ENCODE assay signal across 9 mouse cellular contexts in genomic region chr14:75197027-75197426, GRCm38 (mm10). TPM values are rescaled to one million over a fixed set of nuclear protein-coding genes. Genes with fewer than 3 reads are reported as not detected.
DNase-seq lines count a peak whose midpoint lies in the region; ATAC-seq and TF ChIP-seq lines count a peak whose summit lies in the region.
"Had no signal": no experiment of that assay in that cellular context is flagged by ENCODE, and none has a peak within 500 bp of the region (broad histone marks: within the 10 kb centered on the region; RNA-seq: fewer than 3 reads in every experiment).

No protein-coding gene starts in this region.

- no peak for TF ChIP-seq POLR2A in heart, adult 2 months (IDR thresholded peaks at IDR 0.05; ENCODE audit: insufficient read depth, low read depth, low read length)
- TF ChIP-seq POLR2A in brain, embryonic 14.5 days (IDR thresholded peaks at IDR 0.05; ENCODE audit: borderline replicate concordance, extremely low read depth, insufficient read depth, insufficient read length, poor library complexity, severe bottlenecking), result no peak

- intact Hi-C loops in heart, adult 2 months (cut with DNase I), result loop anchor here (5.0 to 10.0 kb wide), 4 partner anchors 70 to 568 kb away; no protein-coding TSS in a partner anchor

- H3K36me3 ChIP-seq in heart, adult 2 months (ENCODE audit: control insufficient read depth, insufficient read depth, low read length), result no peaks in the 10 kb centered on the region
- H3K36me3 ChIP-seq in heart, embryonic 11.5 days (ENCODE audit: control insufficient read depth, insufficient read depth, low read length), result no peaks in the 10 kb centered on the region

- no peaks in the 10 kb centered on the region for H3K79me2 ChIP-seq in heart, adult 2 months (replicated peaks; ENCODE audit: control insufficient read depth, insufficient read depth, low read length)

- no peak overlapping the region for H3K9ac ChIP-seq in heart, adult 2 months (ENCODE audit: low read depth, low read length)
- H3K9ac ChIP-seq in heart, embryonic 11.5 days (ENCODE audit: low read depth, low read length), result no peak overlapping the region
- H3K9ac ChIP-seq: stomach, embryonic 15.5 days had no signal

- H3K27ac ChIP-seq in heart, adult 2 months, result no peak overlapping the region
- H3K27ac ChIP-seq in heart, embryonic 11.5 days (ENCODE audit: low read depth, low read length), result no peak overlapping the region
- H3K27ac ChIP-seq: stomach, embryonic 15.5 days had no signal

- WGBS in heart, adult 2 months, result 45% methylated on average over 5 of the region's 5 CpGs
- 44% methylated on average over 5 of the region's 5 CpGs for WGBS in heart, embryonic 11.5 days (ENCODE audit: insufficient replicate concordance)

- ATAC-seq in heart, embryonic 11.5 days (replicated peaks; ENCODE audit: insufficient number of reproducible peaks, low FRiP score, low TSS enrichment), result no peak
- peak; percentile 77; the same call in 1 of the 2 replicates for ATAC-seq in erythroblast, adult 5-6 weeks (replicated peaks; ENCODE audit: low FRiP score, poor library complexity, severe bottlenecking)
- peak; percentile 20; the same call in 1 of the 2 replicates for ATAC-seq in megakaryocyte, adult 5-6 weeks (ENCODE audit: poor library complexity, severe bottlenecking)

- DNase-seq in heart, adult 2 months, result no peak
- peak; percentile 88 for DNase-seq in CD4-positive, CD25-positive, alpha-beta regulatory T cell, adult 2 months (ENCODE audit: low read depth, low spot score)
- DNase-seq in brain, embryonic 14.5 days (ENCODE audit: low read depth), result peak; percentile 88
- peak; percentile 55 for DNase-seq in layer of hippocampus, adult 9-10 months (ENCODE audit: low spot score)
- DNase-seq in testis, postnatal 14 days (ENCODE audit: low spot score), result peak; percentile 14

- no peaks in the 10 kb centered on the region for H3K27me3 ChIP-seq in heart, adult 2 months (ENCODE audit: control insufficient read depth, insufficient read depth, low read length)
- H3K27me3 ChIP-seq in heart, embryonic 11.5 days (ENCODE audit: control insufficient read depth, insufficient read depth, low read length), result no peaks in the 10 kb centered on the region
- H3K27me3 ChIP-seq: stomach, embryonic 15.5 days had no signal

- no peak for TF ChIP-seq EP300 in heart, adult 2 months (IDR thresholded peaks at IDR 0.05; ENCODE audit: insufficient read depth, low read depth, low read length)

- H3K4me3 ChIP-seq in heart, adult 2 months, result no peak overlapping the region
- no peak overlapping the region for H3K4me3 ChIP-seq in heart, embryonic 11.5 days (ENCODE audit: low read depth, low read length)
- H3K4me3 ChIP-seq: stomach, embryonic 15.5 days had no signal

- no peaks in the 10 kb centered on the region for H3K9me3 ChIP-seq in heart, embryonic 11.5 days (replicated peaks; ENCODE audit: control insufficient read depth, low read length)
- H3K9me3 ChIP-seq: stomach, embryonic 15.5 days had no signal

- no peak overlapping the region for H3K4me2 ChIP-seq in heart, embryonic 11.5 days
- H3K4me2 ChIP-seq: stomach, embryonic 15.5 days had no signal

- peak; percentile 94 for TF ChIP-seq CTCF in heart, adult 2 months (IDR thresholded peaks at IDR 0.05)
- TF ChIP-seq CTCF in brain, embryonic 14.5 days (IDR thresholded peaks at IDR 0.05; ENCODE audit: borderline replicate concordance, extremely low read depth, insufficient read depth, insufficient read length), result peak; percentile 87; the same call in 1 of the 2 replicates

- no peaks in the 10 kb centered on the region for H3K4me1 ChIP-seq in heart, adult 2 months (ENCODE audit: control insufficient read depth, insufficient read depth, low read length)
- peaks cover 3% of the 10 kb centered on the region; the same call in 1 of the 2 replicates for H3K4me1 ChIP-seq in heart, embryonic 11.5 days (ENCODE audit: control insufficient read depth, insufficient read depth, low read length)
- H3K4me1 ChIP-seq: stomach, embryonic 15.5 days had no signal

RNA-seq across cellular contexts. Expression of gene Cpb2, which starts 45.1 kb away (rescaled TPM):
- not detected for total RNA-seq in heart, adult 2 months (2021)
- polyA plus RNA-seq in heart, adult 2 months (2012; rRNA removed), result not detected in 2 replicates
- 1.1 TPM in 1 of 2 replicates, not detected in the other for polyA plus RNA-seq in heart, embryonic 11.5 days (2014; fragmentation: Nextera tagmentation; extraction: Ambion mirVana)
- not detected in 2 replicates for polyA plus RNA-seq in brain, embryonic 14.5 days (2012; rRNA removed)
- total RNA-seq in erythroblast, adult 5-6 weeks (2015; ENCODE audit: low replicate concordance), result not detected in 2 replicates
- not detected in 2 replicates for total RNA-seq in erythroblast, adult 5-6 weeks (2017; ENCODE audit: low replicate concordance)
- not detected in 2 replicates for total RNA-seq in megakaryocyte, adult 5-6 weeks (2015)
- not detected in 2 replicates for total RNA-seq in megakaryocyte, adult 5-6 weeks (2017)

Comparison
In these comparisons a context has a peak if more than half of its experiments do, and no peak if none do; other contexts are left out.
1. DNase-seq: peak in CD4-positive, CD25-positive, alpha-beta regulatory T cell, adult 2 months (single experiment), brain, embryonic 14.5 days (single experiment), layer of hippocampus, adult 9-10 months (single experiment) and testis, postnatal 14 days (single experiment); none in heart, adult 2 months (0 of 2).